Mouse (Mus musculus): ENCODE measurements around the gene Rhbdd2. TPM values are rescaled to one million over a fixed set of nuclear protein-coding genes. Genes with fewer than 3 reads are reported as not detected.

The Rhbdd2 gene
- total RNA-seq, 2 experiments from 2014 or later, result 84.3 to 85.9 TPM

DNA sequence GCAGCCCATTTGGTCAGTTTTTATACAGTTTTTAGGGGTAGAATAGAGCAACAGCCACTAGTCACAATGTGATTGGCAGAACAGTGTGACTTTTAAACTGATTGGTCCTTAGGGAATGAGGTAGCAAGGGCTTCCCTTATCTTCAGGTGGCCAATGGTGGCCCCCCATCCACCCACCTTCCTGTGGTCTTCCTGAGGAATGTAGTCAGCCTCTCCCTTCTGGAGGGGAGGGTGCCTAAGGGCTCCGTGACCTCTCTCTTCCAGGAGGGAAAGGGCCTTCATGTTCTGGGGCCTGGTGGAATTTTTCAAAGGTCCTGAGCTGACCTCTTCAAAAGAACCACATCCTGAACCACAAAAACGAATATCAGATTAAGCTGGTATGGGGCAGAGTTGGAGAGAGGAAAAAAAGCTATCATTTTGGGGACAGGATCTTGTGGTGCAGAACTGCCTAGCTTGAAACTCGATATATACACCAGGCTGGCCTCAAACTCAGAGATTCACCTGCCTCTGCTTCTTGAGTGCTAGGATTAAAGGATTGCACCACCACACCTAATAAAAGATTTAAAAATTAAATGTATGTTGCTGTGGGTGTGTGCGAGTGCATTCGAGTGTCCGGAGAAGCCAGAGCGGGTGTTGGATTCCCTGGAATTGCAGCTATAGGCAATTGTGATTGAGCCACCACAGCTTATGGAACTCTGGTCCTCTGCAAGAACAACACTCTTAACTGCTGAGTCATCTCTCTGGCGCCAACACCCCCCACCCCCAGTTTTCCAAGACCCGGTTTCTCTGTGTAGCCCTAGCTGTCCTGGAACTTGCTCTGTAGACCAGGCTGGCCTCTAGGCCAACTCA is 16.3 kb downstream of the Rhbdd2 start:
- intact Hi-C loops (cut with DNase I), result no loop called here
- H3K4me3 ChIP-seq, result no peak overlapping the region
- no peak for DNase-seq (ENCODE audit: extremely low spot score in 1 of 2, low spot score in 2 of 2)
- TF ChIP-seq CTCF (IDR thresholded peaks at IDR 0.05), result no peak
- no peak overlapping the region for H3K27ac ChIP-seq

DNA sequence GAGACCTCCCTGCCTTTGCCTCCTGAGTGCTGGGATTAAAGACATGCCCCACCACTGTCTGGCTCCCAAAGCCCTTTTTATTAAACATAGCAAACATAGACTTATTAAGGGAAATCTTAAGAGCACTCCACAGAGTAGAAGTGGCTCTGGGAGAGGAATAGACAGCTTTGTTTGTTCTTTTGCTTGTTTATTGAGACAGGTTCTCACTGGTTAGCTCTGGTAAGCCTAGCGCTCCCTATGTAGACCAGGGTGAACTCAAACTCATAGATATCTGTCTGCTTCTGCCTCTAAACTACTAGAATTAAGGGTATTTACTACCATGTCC is 16.9 kb downstream of the Rhbdd2 start:
- no peak for DNase-seq (ENCODE audit: extremely low spot score in 1 of 2, low spot score in 2 of 2)
- no peak for TF ChIP-seq CTCF (IDR thresholded peaks at IDR 0.05)
- intact Hi-C loops (cut with DNase I), result no loop called here
- no peak overlapping the region for H3K4me3 ChIP-seq
- H3K27ac ChIP-seq, result no peak overlapping the region

DNA sequence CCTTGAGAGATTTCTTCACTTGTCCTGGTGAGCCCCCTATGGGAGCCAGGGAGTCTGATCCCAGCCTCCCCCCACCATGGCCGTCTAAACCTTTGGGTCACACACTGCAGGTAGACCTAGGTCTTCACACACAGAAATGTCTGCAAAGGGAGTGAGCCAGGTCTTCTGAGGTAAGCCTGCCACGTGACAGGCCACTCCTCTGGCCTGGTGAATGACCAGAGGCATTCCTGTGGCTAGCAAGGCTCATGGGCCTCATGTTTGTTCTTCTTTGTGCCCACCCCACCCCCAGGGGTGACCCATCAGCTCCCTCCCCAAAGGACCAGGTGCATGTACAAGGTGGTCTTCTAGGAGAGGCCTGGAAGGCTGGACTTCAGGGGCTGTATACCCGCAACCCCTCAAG is 19.1 kb downstream of the Rhbdd2 start:
- Histone ChIP-seq H3K27ac (no peak overlapping the region), H3K4me3 (no peak overlapping the region)
- TF ChIP-seq CTCF (IDR thresholded peaks at IDR 0.05), result no peak
- DNase-seq (ENCODE audit: extremely low spot score in 1 of 2, low spot score in 2 of 2), result no peak
- intact Hi-C loops (cut with DNase I), result no loop called here

DNA sequence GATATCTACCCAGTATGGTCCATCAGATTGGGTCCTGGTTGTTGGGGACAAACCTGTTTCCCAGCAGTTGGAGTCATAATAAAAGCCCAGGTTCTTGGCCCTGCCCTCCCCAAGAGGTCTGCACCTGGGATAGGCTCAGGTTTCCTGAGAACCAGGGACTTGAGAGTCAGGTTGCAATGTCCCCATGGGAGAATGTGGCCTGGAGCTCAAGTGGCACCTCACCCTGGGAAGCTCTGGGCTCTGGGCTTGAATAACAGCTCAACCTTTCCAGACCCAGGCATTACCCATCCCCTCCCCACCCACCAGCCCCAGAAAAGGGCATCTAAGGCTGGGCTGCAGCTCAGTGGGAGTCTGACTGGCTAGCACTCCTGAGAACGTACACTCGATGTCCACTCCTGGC is 20.8 kb downstream of the Rhbdd2 start:
- no peak overlapping the region for H3K27ac ChIP-seq
- intact Hi-C loops (cut with DNase I), result no loop called here
- H3K4me3 ChIP-seq, result no peak overlapping the region
- TF ChIP-seq CTCF (IDR thresholded peaks at IDR 0.05), result no peak
- DNase-seq (ENCODE audit: extremely low spot score in 1 of 2, low spot score in 2 of 2), result no peak

DNA sequence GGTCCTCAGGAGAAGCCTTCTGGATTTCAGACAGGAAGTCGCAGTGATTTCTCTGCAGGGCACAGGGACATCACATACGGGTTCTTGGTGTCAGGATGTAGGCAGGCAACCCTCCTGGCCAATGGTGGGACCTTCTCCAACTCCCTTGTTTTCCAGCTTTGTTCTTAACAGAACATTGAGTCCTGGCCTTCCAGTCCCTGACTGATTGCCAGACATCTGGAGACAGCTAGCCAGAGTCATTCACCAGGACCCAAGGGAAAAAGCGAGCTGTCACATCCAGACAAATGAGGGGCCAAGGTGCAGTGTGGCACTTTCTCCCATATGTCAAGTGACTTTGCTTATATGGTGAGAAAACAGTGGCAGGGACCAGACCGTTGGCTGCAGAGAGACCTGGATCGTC is 23.6 kb downstream of the Rhbdd2 start:
- Histone ChIP-seq H3K4me3 (no peak overlapping the region), H3K27ac (no peak overlapping the region)
- intact Hi-C loops (cut with DNase I), result no loop called here
- no peak for TF ChIP-seq CTCF (IDR thresholded peaks at IDR 0.05)
- no peak for DNase-seq (ENCODE audit: extremely low spot score in 1 of 2, low spot score in 2 of 2)

DNA sequence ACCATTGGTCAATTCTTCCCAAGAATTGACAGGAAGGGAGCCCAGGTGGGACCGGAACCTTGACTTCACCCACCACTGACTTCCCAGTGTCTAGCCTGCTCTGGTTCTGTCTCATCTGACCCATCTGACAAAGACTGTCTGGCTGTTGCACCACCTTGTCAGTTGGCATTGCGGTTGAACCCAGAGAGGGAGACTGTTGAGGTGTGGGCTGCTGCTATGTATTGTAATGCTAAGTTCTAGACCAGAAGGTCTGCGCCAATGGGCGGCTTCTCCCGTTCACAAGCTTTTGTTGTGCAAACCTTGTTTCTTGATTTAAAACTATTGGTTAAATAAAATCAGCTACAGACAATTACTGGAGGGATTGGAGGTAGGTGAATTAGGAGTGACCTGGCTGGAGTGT is 24.7 kb downstream of the Rhbdd2 start:
- H3K4me3 ChIP-seq, result no peak overlapping the region
- intact Hi-C loops (cut with DNase I), result no loop called here
- H3K27ac ChIP-seq, result no peak overlapping the region
- TF ChIP-seq CTCF (IDR thresholded peaks at IDR 0.05), result no peak
- DNase-seq (ENCODE audit: extremely low spot score in 1 of 2, low spot score in 2 of 2), result no peak

DNA sequence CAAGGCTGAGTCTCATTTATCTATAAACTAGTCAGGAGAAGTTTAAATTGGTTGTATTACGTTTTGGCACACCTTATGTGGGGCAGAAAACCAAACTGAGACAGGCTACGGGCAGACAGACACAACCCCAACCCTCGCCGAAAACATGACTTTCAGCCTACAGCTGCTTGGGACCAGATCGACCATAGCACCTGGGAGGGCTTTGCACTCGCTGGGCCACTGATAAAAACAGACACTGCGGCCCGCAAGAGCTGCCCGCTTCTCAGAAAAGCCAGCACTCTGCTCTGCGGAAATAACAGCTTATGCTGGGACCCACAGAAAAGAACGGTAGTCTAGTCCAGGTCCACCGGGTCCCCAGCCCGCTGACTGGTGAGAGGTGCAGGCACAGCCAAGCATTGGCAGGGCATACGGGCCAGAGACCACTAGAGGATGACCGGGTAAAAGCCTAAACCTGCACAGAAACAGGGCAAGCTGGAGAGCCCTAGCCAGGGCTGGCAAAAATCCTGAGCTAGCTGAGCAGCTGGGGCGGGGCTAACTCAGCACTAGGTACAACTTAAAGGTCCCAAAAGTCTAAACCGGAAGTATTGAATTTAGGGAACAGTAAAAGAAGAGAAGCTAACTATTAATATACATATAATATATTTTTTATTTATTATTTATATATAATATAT is 25.4 kb downstream of the Rhbdd2 start:
- H3K27ac ChIP-seq, result no peak overlapping the region
- intact Hi-C loops (cut with DNase I), result no loop called here
- H3K4me3 ChIP-seq, result no peak overlapping the region
- no peak for TF ChIP-seq CTCF (IDR thresholded peaks at IDR 0.05)
- no peak for DNase-seq (ENCODE audit: extremely low spot score in 1 of 2, low spot score in 2 of 2)

DNA sequence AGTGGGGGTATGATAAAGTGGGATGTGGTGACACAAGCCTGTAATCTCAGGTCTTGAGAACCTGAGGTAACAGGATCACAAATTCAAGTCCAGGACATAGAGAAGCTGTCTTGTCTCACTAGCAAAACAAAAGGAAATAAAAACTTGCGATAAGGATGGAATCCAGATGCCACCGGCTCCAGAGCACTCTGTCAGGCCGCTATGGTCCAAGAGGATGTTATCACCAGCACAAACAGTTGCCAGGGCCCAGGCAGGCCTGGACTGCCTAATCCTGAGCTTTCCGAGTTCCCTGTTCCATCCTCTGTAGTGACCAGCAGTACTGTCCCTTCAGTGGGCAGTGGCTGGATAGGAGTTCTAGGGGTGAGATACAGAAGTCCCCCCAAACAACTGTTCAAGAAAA is 27.5 kb downstream of the Rhbdd2 start:
- no peak overlapping the region for H3K27ac ChIP-seq
- no peak overlapping the region for H3K4me3 ChIP-seq
- TF ChIP-seq CTCF (IDR thresholded peaks at IDR 0.05), result no peak
- DNase-seq (ENCODE audit: extremely low spot score in 1 of 2, low spot score in 2 of 2), result no peak
- intact Hi-C loops (cut with DNase I), result no loop called here

DNA sequence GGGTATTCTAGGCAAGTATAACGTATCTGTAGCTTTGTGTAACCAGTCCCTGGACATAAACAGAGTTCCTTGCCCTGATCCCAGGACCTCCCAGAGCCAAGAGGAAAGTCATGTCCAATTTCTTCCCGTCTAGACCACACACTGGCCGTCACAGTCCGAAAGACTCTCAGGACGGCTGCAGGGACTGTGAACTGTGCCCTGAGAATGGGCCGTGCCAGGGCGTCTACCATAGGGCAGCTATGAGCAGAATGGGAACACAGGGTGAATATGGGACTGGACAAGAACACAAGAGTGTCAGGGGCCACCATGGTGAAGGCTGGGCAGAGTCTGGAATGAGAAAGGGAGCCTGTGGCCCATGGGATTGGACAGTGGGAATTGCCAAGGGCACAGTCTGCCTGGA is 28.1 kb downstream of the Rhbdd2 start:
- intact Hi-C loops (cut with DNase I), result no loop called here
- Histone ChIP-seq H3K4me3 (no peak overlapping the region), H3K27ac (no peak overlapping the region)
- DNase-seq (ENCODE audit: extremely low spot score in 1 of 2, low spot score in 2 of 2), result no peak
- no peak for TF ChIP-seq CTCF (IDR thresholded peaks at IDR 0.05)

DNA sequence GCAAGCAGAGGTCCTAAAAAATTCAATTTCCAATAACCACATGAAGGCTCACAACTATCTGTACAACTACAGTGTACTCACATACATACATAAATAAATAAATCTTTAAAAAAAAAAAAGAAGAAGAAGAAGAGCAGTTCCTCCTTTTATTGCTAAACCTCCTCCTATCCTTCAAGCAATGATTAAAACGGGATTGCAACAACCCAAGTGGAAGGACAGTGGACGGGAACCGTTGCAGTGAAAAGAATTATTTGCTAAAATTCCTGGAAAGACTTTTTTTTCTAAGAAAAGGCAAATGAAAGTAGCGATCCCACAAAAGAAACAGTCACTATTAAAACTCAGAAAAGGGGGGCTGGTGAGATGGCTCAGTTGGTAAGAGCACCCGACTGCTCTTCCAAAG is 34.5 kb downstream of the Rhbdd2 start:
- intact Hi-C loops (cut with DNase I), result no loop called here
- DNase-seq (ENCODE audit: extremely low spot score in 1 of 2, low spot score in 2 of 2), result no peak
- Histone ChIP-seq H3K27ac (no peak overlapping the region), H3K4me3 (no peak overlapping the region)
- TF ChIP-seq CTCF (IDR thresholded peaks at IDR 0.05), result no peak

DNA sequence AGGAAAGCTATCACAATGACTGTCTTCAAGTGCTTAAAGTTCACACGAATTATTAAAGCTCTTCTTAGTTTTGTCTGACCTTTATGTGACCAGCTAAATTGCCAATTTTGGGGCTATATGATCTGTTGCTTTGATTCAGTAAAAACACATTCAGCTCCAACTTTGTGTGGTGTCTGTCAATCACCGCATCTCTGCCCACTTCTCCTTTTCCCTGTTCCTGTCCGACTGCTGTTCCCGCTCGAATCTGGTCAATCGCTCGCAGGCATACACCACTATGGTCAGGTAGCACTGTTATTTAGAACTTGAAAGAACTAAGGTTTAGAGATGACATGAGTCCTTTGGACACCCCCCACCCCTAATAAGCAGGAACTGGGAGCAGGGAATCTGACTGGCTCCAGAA is 35.7 kb downstream of the Rhbdd2 start:
- Histone ChIP-seq H3K27ac (no peak overlapping the region), H3K4me3 (no peak overlapping the region)
- no peak for DNase-seq (ENCODE audit: extremely low spot score in 1 of 2, low spot score in 2 of 2)
- no peak for TF ChIP-seq CTCF (IDR thresholded peaks at IDR 0.05)
- intact Hi-C loops (cut with DNase I), result no loop called here

DNA sequence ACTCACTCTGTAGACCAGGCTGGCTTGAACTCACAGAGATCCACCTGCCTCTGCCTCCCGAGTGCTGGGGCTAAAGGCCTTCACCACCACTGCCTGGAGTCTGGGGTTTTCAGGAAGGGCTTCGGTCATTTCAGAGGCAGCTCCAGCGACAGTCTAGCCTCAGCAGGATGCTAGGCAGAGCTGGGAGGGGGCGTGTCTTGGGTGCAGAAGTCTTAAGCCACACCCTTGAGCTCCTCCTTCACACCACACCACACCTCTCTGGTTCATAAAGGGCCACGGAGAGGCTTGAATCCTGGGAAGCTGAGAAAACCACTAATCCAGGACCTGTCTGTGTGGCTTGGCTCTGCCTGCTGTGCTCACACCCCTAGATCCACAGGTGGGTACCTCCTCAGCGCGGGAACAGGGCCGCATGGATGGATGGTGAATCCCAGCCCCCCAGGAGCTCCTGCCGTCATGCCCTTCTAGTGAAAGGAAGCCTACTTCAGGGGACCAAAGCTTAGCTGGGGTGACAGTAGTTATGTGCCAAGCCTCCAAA is 37.4 kb downstream of the Rhbdd2 start, which contains the start of gene Por:
Gene Por, plus strand, starts transcription at position 293 of the 535 bp plus-strand sequence.
- TF ChIP-seq CTCF (IDR thresholded peaks at IDR 0.05), result no peak
- Histone ChIP-seq H3K4me3 (no peak within 1 kb of the TSS), H3K27ac (no peak within 1 kb of the TSS)
- no peak for DNase-seq (ENCODE audit: extremely low spot score in 1 of 2, low spot score in 2 of 2)
- intact Hi-C loops (cut with DNase I), result no loop called here

Data from left cerebral cortex, adult 2 months (tissue).